Comparison of ENCODE assay signal across 8 mouse cellular contexts in the genomic region with DNA sequence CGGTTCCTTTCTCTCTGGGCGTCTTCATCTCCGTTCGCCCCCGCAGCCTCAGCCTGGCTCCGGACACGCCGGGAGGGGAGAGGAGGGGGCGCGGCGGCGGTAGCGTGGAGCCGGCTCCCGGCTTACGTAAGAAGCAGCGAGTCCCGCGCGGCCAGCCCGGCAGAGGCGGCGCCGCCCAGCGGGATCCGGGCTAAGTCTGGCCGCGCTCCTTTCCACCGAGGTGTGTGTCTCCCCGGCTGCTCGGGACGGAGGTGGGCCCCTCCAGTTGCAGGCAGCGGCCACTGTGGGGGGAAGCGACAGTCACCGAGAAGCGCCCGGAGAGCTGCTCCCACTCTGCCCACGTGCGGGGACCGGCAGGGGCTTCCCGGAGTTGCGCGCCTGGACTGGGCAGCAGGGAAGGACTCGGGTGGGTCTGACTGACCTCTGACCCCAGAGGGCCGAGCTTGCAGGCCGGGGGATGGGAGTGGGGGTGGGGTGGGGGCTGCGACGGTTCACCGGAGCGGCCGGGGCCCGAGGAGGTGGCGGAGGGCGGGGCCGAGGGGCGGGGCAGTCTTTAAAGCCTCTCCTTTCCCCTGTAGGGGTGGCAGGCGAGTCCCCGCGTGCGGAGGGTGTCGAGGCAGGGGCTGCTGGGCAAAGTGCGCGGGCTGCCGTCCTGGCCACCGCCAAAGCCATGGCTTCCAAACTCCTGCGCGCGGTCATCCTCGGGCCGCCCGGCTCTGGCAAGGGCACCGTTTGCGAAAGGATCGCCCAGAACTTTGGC. TPM values are rescaled to one million over a fixed set of nuclear protein-coding genes. Genes with fewer than 3 reads are reported as not detected.
DNase-seq lines count a peak whose midpoint lies in the region; ATAC-seq lines count a peak whose summit lies in the region.

A gene (plus strand): TSS at position 127 of the 760 bp plus-strand sequence.

- H3K9me3 ChIP-seq in limb, embryonic 13.5 days, result no peaks in the 10 kb centered on the region
- no peaks in the 10 kb centered on the region for H3K9me3 ChIP-seq in midbrain, embryonic 14.5 days (ENCODE audit: control insufficient read depth, low read length)
- no peaks in the 10 kb centered on the region for H3K9me3 ChIP-seq in stomach, embryonic 16.5 days (replicated peaks; ENCODE audit: control insufficient read depth, low read length)

- H3K27ac ChIP-seq in limb, embryonic 13.5 days, result peak within 1 kb of the TSS; percentile 48
- H3K27ac ChIP-seq in midbrain, embryonic 14.5 days (replicated peaks; ENCODE audit: low read depth, low read length), result no peak within 1 kb of the TSS
- H3K27ac ChIP-seq in stomach, embryonic 16.5 days (ENCODE audit: low read length), result no peak within 1 kb of the TSS; the same call in 1 of the 2 replicates

- WGBS in limb, embryonic 13.5 days, result under 1% methylated on average over 53 of the region's 74 CpGs
- WGBS in midbrain, embryonic 14.5 days, result 2% methylated on average over 67 of the region's 74 CpGs
- WGBS in stomach, embryonic 16.5 days, result under 1% methylated on average over 59 of the region's 74 CpGs

- peak within 1 kb of the TSS; percentile 80 for H3K4me3 ChIP-seq in limb, embryonic 13.5 days
- H3K4me3 ChIP-seq in midbrain, embryonic 14.5 days (replicated peaks; ENCODE audit: low read depth, low read length), result peak within 1 kb of the TSS; percentile 67
- H3K4me3 ChIP-seq in stomach, embryonic 16.5 days (replicated peaks; ENCODE audit: low read length), result peak within 1 kb of the TSS; percentile 74

- H3K9ac ChIP-seq in limb, embryonic 13.5 days, result peak within 1 kb of the TSS; percentile 85
- peak within 1 kb of the TSS; percentile 70 for H3K9ac ChIP-seq in midbrain, embryonic 14.5 days (replicated peaks; ENCODE audit: low read length)
- peak within 1 kb of the TSS; percentile 86 for H3K9ac ChIP-seq in stomach, embryonic 16.5 days (ENCODE audit: low read length)

- peaks cover 14% of the 10 kb centered on the region for H3K4me1 ChIP-seq in limb, embryonic 13.5 days
- H3K4me1 ChIP-seq in midbrain, embryonic 14.5 days (ENCODE audit: control insufficient read depth, insufficient read depth, low read length), result no peaks in the 10 kb centered on the region
- peaks cover 3% of the 10 kb centered on the region; the same call in 1 of the 2 replicates for H3K4me1 ChIP-seq in stomach, embryonic 16.5 days (ENCODE audit: control insufficient read depth, insufficient read depth, low read length)

- H3K27me3 ChIP-seq in limb, embryonic 13.5 days, result peaks cover 6% of the 10 kb centered on the region; the same call in 1 of the 2 replicates
- 0 out of 2 replicates have a peak, but pooled peaks cover 5% of the 10 kb centered on the region for H3K27me3 ChIP-seq in midbrain, embryonic 14.5 days (ENCODE audit: control insufficient read depth, insufficient read depth, low read length)
- H3K27me3 ChIP-seq in stomach, embryonic 16.5 days (ENCODE audit: control insufficient read depth, insufficient read depth, low read length), result no peaks in the 10 kb centered on the region

- DNase-seq in spleen, adult 18-20 months, result peak; percentile 8 to 27
- DNase-seq in spleen, adult 12 weeks (ENCODE audit: low spot score), result no peak
- peak; percentile 41 for DNase-seq in embryo, embryonic 11.5 days (ENCODE audit: low read depth, low spot score)
- peak; percentile 59 to 68 for DNase-seq in heart, adult 18-20 months
- peak; percentile 78 for DNase-seq in kidney, adult 11 months
- peak; percentile 73 for DNase-seq in midbrain, embryonic 14.5 days

- no peaks in the 10 kb centered on the region for H3K36me3 ChIP-seq in limb, embryonic 13.5 days
- no peaks in the 10 kb centered on the region for H3K36me3 ChIP-seq in midbrain, embryonic 14.5 days (ENCODE audit: control insufficient read depth, insufficient read depth, low read length)
- no peaks in the 10 kb centered on the region for H3K36me3 ChIP-seq in stomach, embryonic 16.5 days (ENCODE audit: control insufficient read depth, insufficient read depth, low read length)

- peak; percentile 85 for ATAC-seq in limb, embryonic 13.5 days (ENCODE audit: low FRiP score, low read depth)
- ATAC-seq in midbrain, embryonic 14.5 days (ENCODE audit: low FRiP score, low TSS enrichment), result peak; percentile 77
- peak; percentile 85 for ATAC-seq in stomach, embryonic 16.5 days (ENCODE audit: insufficient read depth, low FRiP score)

- H3K4me2 ChIP-seq in limb, embryonic 13.5 days (replicated peaks), result peak within 1 kb of the TSS; percentile 87
- H3K4me2 ChIP-seq in midbrain, embryonic 14.5 days (ENCODE audit: low read length), result peak within 1 kb of the TSS; percentile 100
- H3K4me2 ChIP-seq in stomach, embryonic 16.5 days (ENCODE audit: low read depth, low read length), result peak within 1 kb of the TSS; percentile 99

RNA-seq across cellular contexts. Expression of the gene that starts here (rescaled TPM):
- 10 to 100 TPM; 31.6 to 40.8 TPM for total RNA-seq in heart, adult 18-20 months (2021)
- 12.1 and 13.2 TPM in 2 replicates for polyA plus RNA-seq in limb, embryonic 13.5 days (2015; fragmentation: Nextera tagmentation; extraction: Ambion mirVana)
- polyA plus RNA-seq in midbrain, embryonic 14.5 days (2014; fragmentation: Nextera tagmentation; extraction: Ambion mirVana), result 3.9 and 4.3 TPM in 2 replicates
- 28.1 and 32.3 TPM in 2 replicates for polyA plus RNA-seq in stomach, embryonic 16.5 days (2015; fragmentation: Nextera tagmentation; extraction: Ambion mirVana)
